Mouse (Mus musculus) lung, postnatal 25 days (tissue): ENCODE measurements around the gene Bsdc1.
A peak's percentile ranks its signal among the peaks of the same experiment; 100 is the strongest.
"Not testable (repeated sequence)": the region's sequence is repeated elsewhere in the genome, so short reads cannot be mapped to it uniquely, and the experiment has no call there.

Source experiments
- DNase-seq: peaks from one replicate; pipeline ENCODE4 v3.0.0; 2022; ENCODE audit warnings: low spot score

Gene Bsdc1

GRCm38 (mm10) chr4:129461183-129461960 lies at the start of gene Bsdc1:
Gene Bsdc1, plus strand, starts transcription at chr4:129461581.
- DNase-seq = peak; percentile 100

- DNase-seq = no peak
Observed at GRCm38 (mm10) chr4:129415892-129416291, 45.5 kb upstream of the Bsdc1 start.

GRCm38 (mm10) chr4:129416478-129416877 lies 44.9 kb upstream of the Bsdc1 start:
- DNase-seq = no peak

DNA sequence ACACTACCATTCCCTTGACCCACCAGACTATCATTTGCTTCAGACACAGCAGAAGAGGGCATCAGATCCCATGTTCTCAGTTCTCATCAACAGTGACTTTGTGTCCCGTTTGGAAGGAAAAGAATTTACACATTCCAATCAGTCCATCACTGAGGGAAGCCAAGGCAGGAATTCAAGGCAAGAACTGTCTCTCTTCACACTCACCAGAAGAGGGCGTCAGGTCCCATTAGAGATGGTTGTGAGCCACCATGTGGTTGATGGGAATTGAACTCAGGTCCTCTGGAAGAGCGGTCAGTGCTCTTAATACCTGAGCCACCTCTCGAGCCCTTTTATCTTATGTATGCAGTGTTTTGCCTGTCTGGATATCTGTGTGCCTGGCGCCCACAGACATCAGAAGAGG lies 43.1 kb upstream of the Bsdc1 start:
- no peak for DNase-seq

GRCm38 (mm10) chr4:129440340-129441063 lies 20.9 kb upstream of the Bsdc1 start, which contains the start of gene Zbtb8b:
Gene Zbtb8b, minus strand, starts transcription at chr4:129440853.
- DNase-seq = peak; percentile 69

DNA sequence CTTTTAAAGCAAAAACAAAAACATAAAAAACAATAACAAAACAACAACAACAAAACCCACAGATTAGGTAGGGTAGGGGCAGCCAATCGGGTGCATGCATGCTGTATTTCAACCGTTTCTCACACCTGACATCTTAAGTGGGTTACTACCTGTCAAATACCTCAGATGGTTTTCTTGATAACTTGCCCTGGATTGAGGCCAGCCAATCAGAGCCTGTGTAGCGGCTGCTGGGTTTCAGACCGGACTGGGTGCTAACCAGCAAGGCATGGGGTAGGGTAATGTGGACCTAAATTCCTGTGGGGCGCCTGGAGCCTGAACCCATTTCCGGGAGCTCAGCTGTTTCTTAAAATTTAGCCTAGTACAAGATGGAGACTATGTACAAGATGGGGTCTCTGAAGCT lies 20.2 kb upstream of the Bsdc1 start:
- DNase-seq = no peak

DNA sequence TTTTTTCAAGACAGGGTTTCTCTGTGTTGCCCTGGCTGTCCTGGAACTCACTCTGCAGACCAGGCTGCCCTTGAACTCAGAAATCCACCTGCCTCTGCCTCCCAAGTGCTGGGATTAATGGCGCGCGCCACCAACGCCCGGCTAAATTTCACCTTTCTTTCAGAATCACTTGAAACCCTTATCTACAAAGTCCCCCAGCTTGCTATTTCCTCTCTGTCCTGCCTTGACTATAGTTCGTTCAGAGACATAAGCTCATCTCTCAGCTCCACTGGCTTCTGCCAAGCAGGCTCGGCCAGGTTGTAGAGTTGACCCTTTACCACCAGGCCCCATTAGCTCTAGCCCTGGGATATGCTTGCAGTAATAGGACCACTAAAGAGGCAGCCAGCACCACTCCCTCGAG lies 14.0 kb upstream of the Bsdc1 start:
- no peak for DNase-seq

- no peak for DNase-seq
Observed at GRCm38 (mm10) chr4:129447778-129448563, 13.4 kb upstream of the Bsdc1 start.

DNA sequence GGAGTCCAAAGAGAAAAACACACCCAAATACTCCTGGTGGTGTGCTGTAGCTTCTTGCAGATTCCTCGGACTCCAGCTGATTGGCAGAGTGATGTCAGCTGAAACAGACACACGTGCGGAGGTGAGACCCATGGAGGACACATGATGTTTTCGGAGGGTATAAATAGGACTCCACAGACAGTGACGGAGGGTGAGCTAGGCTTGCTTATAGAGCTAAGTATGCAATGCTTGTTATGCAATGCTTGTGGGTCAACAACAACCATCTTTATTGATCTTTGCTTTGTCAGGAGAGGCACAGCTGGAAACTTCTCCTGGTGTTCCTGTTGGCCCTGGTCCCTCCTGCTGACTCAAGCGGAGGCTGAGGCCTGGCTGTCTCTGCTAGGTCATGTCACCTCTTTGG lies 12.7 kb upstream of the Bsdc1 start:
- DNase-seq = no peak

DNA sequence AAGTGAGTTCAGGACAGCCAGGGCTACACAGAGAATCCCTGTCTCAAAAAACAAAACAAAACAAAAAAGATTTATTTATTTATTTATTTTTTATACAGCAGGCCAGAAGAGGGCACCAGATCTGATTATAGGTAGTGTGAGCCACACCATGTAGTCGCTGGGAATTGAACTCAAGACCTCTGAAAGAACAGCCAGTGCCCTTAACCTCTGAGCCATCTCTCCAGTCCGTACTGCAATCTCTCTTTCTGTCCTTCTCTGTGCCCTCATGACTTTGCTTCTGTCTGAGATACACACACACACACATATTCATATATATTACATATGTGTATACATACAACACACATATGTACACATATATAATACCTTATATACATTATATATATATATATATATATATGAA lies 10.5 kb upstream of the Bsdc1 start:
- no peak for DNase-seq

- no peak for DNase-seq
Observed at GRCm38 (mm10) chr4:129451471-129452169, 9.8 kb upstream of the Bsdc1 start.

DNA sequence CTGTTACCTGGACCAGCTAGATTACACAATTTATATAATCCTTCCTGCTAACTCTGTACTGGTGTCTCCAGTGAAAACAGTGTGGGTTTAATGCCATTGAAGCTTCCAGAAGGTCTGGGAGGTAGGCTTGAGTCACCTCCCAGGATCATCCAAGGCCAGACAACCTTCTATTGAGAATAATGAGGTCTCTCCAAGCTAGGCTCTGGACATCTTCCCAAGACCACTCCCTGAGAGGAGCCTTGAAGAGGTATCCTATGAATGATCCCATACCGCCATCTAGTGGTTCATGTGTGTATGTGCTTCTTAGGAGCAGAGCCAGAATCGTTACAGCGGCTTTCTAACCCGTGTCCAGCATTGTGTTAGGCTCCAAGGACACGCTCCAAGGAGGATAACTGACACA lies 6.1 kb upstream of the Bsdc1 start:
- DNase-seq = peak; percentile 85

DNA sequence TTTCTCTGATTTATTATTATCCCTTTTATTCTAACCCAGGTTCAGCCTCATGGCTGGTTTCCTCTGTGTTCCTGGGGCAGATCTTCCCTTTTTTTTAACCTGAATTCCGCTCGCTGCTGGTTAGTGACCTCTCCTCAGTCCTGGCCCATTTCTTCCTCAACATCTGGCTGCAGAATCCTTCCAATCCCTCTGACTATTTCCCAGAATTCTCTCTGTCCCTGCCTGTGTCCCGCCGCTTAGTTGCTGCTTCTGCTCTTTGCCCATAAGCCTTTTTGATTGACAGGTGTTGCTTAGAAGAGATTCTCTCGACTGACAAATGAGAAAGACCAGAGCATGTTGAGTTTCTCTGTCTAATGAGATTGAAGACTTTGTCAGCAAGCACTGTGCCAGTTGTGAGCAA lies 5.3 kb upstream of the Bsdc1 start:
- DNase-seq = no peak

- DNase-seq = not testable (repeated sequence)
Observed at GRCm38 (mm10) chr4:129457311-129457710, 4.1 kb upstream of the Bsdc1 start.

DNA sequence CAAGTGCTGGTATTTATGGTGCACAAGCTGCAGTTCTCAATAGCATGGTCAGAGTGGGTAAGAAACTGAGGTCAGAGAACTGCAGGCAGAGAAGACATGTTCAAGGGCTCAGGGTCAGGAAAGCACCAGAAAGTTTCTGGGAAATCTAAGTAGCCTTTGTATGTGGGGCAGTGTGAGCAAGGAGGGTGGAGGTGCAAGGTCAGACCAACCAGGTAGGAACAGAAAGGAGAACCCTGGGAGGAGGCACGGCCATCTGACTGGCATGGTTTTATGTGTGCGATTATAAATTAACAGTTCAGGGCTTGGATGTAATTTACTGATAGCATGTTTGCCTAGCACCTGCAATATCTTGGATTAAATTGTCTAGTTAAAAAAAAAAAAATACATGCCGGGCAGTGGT lies 1.7 kb upstream of the Bsdc1 start:
- no peak for DNase-seq

- DNase-seq = no peak
Observed at GRCm38 (mm10) chr4:129460827-129461182, 576 bp upstream of the Bsdc1 start.

DNA sequence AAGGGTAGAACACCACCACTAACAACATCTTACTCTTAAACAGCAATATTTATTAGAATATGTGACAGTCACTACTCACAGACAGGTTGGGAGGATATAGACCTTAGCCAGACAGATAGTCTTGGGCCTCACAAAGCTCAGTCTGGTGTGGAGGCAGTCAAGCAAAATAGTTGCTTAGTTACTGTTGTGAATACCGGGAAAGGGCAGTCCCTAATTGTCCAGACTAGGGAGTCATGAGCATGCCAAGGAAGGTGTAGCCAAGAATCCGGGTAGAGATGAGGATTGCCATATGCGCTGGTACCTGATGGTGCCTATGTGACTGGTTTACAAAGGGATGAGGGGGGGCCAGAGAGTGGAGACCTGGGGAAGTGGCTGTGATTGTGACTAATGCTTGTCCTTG lies 737 bp downstream of the Bsdc1 start:
- DNase-seq = no peak

GRCm38 (mm10) chr4:129463097-129464059 lies 2.0 kb downstream of the Bsdc1 start:
- DNase-seq = no peak

DNA sequence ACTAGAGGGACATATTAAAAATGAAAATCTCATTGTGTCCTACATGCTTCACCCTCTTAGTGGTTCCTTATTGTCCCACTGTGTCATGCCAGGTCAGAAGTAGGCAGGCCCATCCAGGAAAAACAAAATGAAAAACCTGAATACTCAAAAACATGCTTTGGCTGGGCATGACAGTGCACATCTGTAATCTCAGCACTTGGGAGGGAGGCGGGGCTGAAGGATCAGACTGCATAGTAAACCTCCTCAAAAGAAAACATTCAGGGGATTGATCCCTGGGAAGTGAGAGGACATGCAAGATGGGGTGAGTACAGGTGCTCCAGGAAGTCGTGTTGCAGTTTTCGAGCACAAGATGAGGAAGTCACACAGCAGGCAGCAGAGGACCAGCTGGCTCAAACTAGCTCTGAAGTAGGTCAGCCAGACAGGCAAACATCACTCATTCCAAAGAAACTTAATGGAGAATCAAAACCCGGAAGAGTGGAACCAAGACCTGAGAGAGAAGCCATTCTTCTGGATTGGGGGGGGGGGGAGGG lies 3.0 kb downstream of the Bsdc1 start:
- no peak for DNase-seq

- no peak for DNase-seq
Observed at GRCm38 (mm10) chr4:129476047-129476446, 14.7 kb downstream of the Bsdc1 start.

GRCm38 (mm10) chr4:129479863-129480262 lies 18.5 kb downstream of the Bsdc1 start:
- no peak for DNase-seq
